Mouse (Mus musculus): ENCODE data around the gene Slc2a1.

The Slc2a1 gene

DNA sequence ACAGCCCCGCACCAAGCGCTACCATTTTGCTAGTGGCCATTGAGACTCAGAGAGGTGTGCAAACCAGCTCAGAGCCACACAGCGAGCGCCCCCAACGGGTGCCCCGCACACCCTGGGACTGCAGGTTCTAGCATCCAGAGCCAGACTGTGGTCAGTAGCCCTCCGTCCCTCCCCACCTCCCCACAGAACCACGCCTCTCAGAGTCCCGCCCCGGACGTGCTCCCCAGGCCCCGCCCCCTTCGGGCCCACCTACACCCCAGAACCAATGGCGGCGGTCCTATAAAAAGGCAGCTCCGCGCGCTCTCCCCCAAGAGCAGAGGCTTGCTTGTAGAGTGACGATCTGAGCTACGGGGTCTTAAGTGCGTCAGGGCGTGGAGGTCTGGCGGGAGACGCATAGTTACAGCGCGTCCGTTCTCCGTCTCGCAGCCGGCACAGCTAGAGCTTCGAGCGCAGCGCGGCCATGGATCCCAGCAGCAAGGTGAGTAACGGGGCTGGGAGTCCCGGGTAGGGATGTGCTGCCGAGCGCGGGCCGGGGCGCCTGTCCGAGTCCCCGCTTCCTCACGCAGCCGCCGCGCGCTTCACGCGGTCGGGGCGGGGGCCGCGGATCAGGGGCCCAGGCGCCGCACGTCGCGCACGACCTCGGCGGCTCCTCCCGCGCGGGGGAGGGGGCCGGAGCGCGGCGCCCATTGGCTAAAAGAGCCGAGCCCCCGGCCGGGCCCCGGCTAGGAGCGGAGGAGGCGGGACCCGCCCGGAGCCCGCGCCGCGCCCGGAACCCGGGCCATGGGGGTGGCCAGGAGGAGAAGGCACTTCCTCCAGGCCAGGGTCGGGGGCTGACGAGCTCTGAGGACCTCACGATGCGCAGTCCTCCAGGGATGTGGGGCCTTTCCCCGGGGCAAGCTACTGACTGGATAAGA lies at the start of gene Slc2a1:
Gene Slc2a1 (plus strand): TSS at position 217 of the 914 bp plus-strand sequence.
- peak; percentile 92 for DNase-seq (ENCODE audit: low read depth, low spot score)

DNA sequence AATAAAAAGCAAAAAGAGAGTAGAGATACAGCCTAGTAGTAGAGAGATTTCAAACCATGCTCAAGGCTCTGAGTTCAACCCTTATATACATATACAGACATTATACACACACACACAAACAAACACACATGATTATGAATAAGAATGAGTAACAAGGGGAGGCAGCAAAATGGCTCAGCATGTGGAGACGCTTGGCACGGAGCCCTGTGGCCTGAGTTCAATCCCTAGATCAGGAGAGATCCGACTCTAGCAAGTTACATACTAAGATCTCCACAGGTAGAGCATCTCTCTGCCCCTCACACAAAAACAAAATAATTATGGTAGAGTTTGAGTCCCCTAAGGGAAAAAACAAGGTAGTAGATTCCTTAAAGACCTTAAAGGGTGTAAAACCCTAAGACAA lies 41.7 kb upstream of the Slc2a1 start:
- peak; percentile 69 for DNase-seq (ENCODE audit: low read depth, low spot score)

DNA sequence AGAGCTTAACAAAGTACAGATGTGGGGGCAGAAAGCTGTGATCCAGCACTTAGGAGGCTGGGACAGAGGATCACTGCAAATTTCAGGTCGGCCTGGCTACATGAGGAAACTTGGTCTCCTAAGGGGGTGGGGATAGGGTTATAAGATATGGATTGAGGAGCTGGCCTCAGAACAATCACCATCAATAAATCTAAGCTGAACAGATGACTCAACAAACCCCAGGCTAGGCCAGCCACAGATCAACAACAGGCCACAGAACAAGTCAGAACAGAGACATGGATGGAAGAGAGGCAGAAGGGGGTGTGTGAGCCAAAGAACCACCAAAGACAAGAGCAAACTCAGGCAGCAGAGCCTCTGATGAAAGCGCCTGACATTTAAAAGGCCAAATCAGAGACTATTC lies 41.3 kb upstream of the Slc2a1 start:
- peak; percentile 56 for DNase-seq (ENCODE audit: low read depth, low spot score)

DNA sequence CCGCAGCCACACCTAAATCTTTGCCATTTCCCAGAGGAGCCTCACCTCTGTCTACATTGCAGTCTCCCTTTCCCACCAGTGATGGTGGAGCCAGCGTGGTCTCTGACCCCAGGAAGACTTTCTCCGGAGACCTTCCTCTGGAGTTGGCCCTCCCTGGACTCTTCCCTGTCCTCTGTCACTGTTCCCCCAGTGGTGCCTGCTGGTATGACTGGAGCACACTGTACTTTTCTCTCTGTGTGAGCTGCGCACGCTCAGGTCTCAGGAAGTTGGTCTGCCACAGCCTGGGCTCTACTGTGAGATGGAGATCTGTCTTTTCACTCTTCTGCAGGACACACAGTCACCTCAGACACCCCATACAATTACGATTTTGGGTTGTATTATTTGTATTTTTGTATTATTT lies 39.6 kb upstream of the Slc2a1 start:
- DNase-seq (ENCODE audit: low read depth, low spot score), result peak; percentile 22

DNA sequence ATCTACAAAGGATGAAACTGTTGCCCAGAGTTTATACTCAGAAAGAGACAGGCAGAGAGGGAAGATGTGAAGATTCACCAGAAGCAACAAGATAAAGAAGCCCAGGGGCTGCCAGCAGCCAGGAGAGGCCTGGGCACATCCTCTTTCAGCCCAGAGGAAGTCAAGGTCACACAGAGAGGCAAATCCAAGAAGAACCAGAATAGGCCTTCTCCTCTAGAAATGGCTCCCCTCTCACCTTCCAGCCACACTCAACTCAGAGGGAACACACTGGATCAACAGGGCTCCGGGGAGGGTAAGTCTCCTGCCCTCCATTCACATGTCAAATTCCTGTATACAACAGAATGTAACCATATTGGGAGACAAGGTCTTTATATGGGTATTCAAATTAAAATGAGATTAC lies 38.3 kb upstream of the Slc2a1 start:
- no peak for DNase-seq (ENCODE audit: low read depth, low spot score)

DNA sequence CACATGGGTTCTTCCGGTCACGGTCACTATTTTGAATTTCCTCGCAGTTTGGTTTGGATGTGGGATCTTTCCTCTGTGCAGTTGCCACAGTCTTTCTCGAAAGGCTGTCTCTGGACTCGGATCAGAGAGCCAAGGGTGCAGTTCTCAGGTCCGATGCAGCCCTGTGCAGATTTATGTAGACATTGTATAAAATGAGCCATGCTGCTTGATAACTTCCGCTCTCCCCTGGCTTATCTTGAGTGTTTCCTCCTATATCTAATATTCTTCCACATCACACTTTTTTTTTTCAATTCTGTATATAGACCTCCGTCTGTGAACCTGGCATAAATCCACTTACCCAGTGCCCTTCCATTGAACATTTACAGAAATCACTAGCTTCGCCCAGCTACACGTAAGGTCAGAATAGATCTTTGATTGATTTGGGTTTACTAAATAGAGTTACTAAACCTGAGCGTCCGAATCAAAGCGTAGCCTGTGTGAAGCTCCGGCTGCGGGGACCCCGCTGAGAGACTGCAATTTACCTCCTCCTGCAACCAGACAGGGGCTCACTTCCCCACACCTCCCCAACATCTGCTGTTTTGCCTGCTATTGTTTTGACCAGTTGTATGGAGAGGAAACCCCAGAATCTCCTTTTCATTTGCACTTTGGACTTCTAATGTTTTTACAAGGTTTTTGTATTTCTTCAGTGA lies 37.4 kb upstream of the Slc2a1 start:
- no peak for DNase-seq (ENCODE audit: low read depth, low spot score)

DNA sequence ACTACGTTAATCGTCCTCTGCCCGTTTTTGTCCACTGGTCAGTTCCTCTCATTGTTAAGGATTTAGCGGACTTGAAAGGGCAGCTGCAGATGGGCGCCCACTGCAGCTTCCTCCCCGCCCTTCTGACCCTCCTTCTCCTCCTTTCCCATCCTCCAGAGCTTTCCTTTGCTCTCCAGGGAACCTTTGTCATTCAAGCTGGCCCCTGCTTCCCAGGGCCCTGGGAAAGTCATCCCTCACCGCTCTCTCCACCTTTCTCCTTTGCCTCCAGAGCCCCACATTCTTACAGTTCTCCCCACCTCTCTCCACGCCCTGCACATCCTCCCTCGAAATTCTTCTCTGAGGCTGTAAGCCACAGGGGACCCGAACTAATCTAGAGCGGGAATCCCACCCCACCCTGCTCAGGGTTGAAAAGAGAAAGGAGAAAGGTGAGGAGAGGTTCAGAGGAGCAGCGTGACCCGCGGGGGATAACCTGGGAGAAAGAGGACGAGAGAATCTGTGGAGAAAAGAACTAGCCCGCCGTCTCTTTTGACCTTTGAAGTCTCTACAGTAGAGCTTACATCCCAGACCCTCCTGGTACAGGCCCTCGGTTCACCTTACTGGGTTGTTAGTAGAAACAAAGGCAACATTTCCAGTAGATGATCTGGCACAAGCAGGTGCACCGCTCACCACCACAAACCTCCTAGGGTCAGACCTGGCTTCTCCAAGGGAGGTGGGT lies 36.7 kb upstream of the Slc2a1 start:
- no peak for DNase-seq (ENCODE audit: low read depth, low spot score)

DNA sequence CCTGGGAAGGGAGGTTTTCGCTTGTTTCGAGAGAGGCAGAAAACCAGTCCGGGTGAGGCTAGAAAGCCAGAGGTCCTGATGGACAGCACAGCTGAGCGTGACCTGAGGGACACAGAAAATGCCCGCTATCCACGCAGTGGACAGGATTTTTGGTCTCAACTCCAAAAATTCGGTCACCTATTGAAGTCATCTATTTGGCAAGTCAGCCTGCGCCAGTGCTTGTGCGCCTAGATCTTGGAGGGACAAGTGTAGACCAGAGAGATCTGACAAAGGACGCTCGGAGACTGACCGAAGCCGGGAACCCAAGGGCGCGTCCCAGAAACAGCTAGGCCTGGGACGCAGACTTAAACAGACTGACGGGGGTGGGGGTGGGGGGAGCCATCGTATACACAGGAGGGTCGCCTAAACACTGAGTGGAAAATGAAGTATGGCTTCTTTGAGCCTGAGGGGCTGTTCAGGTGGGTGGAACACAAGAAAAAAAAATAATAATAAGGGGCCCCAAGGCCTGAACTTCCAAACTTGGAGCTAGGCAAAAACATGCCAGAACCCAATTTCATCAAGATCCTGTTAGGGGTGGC lies 36.1 kb upstream of the Slc2a1 start:
- DNase-seq (ENCODE audit: low read depth, low spot score), result no peak

DNA sequence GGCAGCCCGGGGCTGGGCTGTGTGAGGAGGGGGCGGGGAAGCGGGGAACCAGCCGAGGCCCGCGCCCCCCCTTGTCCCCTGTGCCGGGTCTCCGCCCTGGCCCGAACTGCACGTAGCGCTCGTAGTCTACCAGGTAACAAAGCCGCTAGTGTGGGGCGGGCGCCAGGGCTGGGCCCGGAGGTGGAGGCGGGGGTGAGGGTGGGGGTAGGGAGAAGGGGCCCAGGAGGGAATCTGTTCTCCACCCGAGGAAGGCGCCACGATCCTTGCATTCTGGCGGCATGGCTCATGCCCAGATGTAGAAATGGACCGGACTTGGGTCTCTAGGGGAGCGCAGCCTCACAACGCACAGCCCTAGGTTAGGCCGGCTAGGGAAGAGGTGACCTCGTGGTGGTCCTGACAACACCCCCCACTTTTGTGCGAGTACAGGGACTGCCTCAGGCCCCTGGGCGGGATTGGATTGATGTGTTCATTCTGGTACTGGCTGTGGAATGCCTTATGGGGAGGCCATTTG lies 35.5 kb upstream of the Slc2a1 start:
- DNase-seq (ENCODE audit: low read depth, low spot score), result no peak

DNA sequence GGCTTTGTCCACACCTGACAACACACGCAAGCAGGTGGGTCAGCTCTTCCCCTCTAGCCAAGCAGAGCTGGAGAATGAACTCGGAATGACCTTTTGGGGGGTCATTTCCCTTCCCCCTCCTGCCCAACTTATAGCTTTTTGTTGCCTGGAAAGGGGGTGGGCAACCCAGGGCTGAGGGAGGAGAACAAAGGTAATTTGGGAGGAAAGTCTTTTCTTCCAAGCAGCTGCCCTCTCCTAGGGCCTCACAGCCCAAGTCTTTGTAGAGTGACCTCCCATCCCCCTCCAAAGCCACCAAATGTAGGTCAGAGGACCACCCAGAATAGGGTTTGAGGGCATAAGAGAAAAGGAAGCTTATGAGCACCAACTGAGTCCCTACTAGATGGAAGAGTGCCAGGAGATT lies 34.9 kb upstream of the Slc2a1 start:
- no peak for DNase-seq (ENCODE audit: low read depth, low spot score)

DNA sequence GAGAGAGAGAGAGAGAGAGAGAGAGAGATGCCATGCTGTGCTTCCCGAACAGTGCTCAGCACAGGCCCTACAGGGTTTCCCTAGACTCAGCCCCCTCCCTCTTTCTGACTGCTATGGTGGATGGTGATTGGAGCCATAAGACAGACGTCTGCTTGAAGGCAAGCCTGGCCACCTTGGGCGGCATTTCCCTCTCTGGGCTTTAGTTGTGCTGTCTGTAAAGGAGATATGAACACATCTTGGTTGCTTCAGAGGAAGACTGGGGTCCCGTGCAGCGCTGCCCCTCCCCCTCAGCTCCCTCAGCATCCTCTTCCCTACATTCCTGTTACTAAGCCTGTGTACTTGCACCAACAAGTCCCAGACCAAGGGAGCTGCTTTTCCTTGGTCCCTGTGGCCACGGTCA lies 33.9 kb upstream of the Slc2a1 start:
- no peak for DNase-seq (ENCODE audit: low read depth, low spot score)

DNA sequence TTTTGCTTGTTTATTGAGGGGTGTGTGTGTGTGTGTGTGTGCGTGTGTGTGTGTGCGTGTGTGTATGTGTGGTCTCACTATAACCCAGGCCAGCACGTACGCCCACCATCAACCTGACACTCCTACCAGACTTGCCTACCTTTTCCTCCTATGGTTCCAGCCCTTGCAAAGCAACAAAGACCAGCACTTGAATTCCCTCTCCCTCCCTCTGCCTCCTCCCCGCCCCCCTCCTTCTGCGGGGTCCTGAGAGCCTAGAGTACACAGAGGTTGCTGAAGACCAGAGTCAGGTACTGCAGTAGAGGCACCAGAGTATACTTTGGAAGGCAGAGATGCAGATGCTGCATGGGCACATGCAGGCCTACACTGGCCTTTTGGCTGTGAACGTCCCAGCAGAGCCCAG lies 33.2 kb upstream of the Slc2a1 start:
- DNase-seq (ENCODE audit: low read depth, low spot score), result no peak

DNA sequence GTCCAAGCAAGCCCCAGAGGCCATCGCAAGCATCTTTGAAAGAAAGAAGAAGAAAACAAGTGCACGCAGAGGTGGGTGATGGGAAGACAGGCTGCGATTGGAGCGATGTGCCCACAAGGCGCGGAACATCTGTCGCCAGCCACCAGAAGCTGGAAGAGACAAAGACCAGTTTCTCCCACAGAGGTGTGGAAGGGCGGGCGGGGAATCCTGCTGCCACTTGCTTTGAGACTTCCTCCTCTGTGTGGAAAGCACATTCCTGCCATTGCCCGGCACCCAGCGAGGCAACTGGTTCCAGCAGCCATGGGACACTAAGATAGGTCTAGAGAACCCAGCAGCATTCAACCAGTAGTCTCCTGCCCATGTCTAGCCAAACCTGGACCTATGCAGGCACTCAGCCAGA lies 32.2 kb upstream of the Slc2a1 start:
- no peak for DNase-seq (ENCODE audit: low read depth, low spot score)

DNA sequence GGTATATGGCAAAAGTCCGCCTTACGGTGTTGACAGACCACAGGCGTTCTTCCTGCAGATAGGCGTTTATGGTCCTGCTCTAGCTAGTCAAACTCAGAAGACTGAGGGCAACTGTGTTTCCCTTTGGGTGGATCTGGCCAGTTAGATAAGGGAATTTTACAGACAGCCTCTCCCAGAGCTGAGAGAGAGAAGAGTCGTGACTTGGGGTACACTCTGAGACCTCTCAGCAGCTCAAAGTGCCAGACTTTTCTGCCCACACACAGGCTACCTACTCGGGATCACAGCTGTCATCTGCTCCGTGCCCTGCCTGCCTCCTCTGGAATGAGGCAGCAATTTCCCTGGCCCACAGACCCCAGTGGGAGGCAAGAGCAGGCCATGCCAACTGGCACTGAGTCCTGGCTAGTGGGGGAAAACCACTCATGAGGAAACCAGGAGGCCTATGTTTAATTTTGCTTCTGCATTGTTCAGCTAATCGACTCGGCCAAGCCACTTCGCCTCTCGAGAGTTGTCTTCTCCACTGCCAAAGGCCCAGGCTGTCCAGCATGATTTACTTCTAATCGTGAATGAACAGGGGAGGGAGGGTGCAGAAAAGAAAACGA lies 31.3 kb upstream of the Slc2a1 start:
- no peak for DNase-seq (ENCODE audit: low read depth, low spot score)

DNA sequence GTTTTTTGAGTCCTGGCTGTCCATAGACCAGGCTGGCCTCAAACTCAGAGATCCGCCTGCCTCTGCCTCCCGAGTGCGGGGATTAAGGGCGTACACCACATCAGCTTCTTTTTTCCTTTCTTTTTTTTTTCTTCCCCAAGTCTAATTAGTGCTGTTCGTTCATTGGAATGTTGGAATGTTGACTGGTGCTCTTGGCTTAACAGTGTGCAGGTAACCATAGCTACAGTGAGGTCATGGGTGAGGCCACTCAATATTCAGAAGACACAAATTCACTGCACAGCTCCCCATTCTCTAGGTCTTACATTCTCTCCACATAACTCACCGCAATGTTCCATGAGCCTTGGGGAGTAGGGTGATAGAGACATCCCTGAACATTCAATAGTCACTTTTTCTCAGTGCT lies 28.6 kb upstream of the Slc2a1 start:
- no peak for DNase-seq (ENCODE audit: low read depth, low spot score)

DNA sequence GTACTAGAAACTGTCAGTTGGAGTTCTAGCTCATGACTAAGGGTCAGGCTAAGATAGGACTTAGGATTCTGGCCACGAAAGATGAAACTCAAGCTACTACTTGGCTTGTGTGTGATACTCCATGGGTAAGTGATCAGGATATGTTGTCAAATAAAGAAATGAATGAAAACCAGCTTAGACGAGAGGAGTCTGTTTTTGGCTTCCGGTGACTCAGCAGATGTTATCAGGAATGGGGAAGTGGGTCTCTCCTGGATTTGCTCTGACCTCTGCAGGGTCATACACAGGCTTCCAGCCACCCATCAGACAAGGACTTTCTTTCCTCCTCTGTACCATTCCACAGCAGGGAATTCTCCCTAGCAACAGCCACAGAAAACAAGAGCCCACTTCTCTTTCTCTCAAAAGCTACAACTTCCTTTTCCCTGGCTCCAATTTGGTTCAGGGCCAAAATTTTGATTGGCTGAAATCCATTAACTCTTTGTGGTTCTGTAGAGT lies 25.7 kb upstream of the Slc2a1 start:
- peak; percentile 40 for DNase-seq (ENCODE audit: low read depth, low spot score)

DNA sequence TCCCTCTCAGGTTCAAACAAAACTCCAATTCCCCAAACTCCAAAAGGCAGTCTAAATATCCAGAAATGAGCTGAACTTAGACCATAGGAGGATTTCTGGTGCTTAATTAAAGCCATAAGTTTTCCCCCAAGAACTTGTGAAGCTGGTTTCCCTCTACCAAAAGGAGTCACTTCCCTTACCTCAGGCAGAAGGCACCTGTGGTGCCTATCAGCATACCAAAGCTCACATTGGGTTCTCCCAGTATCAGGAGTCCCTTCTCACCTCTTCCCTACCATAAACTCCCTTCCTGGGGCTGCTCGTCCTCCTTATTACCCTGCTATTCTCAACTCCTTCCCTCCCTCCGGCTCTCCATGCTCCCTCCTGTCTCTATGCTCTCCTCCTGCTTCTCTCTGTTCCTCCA lies 20.1 kb upstream of the Slc2a1 start:
- DNase-seq (ENCODE audit: low read depth, low spot score), result no peak

DNA sequence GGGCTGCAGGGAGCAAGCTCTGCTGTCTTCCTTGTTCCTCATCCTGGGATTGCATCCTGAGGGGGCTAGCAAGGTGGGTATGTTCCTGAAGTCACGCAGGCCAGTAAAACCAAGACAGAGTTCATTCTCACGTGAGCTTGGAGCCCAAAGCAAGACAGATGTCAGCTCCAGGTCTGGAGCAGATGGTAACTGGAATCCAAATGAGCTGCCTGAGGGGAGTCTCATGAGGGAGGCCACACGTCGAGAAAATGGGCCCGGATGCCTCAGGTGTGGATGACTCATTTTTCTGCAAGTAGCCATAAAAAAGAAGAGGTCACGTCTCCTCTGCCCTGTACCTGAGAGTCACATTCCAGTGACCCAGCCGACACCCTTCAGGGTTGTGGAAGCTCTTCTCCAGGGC lies 14.6 kb upstream of the Slc2a1 start:
- DNase-seq (ENCODE audit: low read depth, low spot score), result no peak

DNA sequence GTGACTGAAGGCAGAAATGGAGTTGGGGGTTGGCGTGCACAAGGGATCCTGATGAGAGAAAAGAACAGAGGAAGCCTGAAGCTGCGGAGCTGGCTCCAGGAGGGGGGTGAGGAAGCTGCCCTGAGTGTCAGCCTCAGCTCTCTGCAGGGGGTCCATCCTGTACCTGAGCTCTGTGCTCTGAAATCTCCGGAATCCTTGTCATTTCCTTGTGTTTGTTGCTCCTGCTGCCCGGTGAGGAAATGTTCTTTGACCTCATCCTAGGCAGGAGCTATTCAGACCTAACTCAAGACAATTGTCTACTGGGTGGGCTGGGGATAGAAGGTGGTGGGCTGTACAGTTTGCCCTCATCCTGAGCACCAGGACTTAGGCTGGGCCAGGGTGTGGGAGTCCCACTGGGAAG lies 13.5 kb upstream of the Slc2a1 start:
- DNase-seq (ENCODE audit: low read depth, low spot score), result no peak

DNA sequence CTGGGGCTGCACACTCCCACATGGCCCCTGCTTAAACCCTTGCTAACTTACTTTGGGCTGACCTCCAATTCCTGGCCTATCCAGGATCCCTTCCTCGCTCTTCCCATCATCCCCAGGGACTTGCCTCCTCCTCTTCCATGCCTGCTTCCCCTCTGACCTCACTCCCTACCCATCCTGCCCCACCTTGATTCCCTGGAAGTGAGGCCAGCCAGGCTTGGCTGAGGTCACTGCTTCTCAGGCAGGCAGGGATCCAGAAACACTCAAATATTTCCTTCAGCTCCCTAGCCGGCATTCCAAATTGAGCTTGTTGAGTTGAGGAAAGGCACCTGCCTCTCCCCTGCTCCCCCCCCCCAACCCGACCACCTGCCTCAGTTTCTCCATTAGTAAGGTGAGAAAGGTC lies 12.1 kb upstream of the Slc2a1 start:
- DNase-seq (ENCODE audit: low read depth, low spot score), result no peak

DNA sequence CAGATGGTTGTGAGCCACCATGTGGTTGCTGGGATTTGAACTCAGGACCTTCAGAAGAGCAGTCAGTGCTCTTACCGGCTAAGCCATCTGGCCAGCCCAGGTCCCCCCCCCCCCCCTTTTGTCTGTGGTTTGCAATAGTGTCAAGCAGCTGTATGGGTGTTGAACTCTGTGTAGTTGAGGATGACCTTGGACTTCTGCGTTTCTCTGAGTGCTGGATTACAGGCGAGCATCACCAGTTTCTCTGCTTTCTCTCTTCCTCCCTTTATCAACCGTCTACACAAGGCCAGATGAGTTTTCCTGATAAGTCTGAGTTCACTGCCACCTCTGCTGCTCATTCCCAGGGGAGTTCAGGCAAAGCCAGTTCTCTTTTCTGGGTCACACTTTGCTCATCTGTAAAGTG lies 11.1 kb upstream of the Slc2a1 start:
- DNase-seq (ENCODE audit: low read depth, low spot score), result no peak

All from 3T3-L1 (cell line).